9 mouse cellular contexts compared by ENCODE assay signal in the genomic region with DNA sequence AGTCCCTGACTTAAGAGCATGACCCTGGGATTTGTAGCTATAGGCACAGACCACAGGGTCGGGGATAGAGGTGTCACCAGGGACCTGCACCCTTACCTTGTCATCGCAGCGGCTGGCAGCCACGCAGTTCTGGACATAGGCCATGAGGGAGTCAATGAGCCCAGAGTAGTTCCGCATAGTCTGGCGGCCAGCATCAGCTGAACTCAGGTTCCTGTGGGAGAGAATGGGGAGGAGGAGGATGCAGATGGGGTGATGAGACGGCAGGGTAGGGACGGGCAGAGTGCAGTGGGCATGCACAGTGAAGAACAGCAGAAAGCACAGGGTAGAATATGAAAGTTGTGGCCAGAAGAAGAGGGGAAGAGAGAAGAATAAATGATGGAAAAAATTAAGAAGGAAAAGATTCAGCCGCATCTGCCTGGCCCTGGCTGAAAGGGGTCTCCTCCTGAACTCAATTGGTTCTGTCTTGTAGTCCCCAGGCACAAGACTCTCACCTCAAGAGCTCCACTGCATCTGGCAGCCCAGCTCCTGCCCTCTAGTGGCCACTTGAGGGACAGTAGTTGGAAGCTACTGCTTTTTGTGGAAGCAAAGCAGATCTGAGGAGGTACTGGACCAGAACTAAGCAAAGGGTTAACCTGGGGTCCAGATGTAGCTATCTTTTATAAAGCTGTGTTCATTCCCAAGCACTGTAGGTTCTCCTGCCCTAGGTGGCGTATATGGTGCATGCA. TPM values are rescaled to one million over a fixed set of nuclear protein-coding genes. Genes with fewer than 3 reads are reported as not detected.
DNase-seq lines count a peak whose midpoint lies in the region; ATAC-seq and TF ChIP-seq lines count a peak whose summit lies in the region.
"Had no signal": no experiment of that assay in that cellular context is flagged by ENCODE, and none has a peak within 500 bp of the region (broad histone marks: within the 10 kb centered on the region; RNA-seq: fewer than 3 reads in every experiment).

No protein-coding gene starts in this region.

- DNase-seq in ovary, postnatal 14 days (ENCODE audit: low spot score): peak; percentile 36
- DNase-seq in ovary, postnatal 10 days (ENCODE audit: low spot score): no peak
- peak; percentile 30 to 46 for DNase-seq in lung, adult 18-20 months
- DNase-seq in right cerebral cortex, postnatal 10 days (ENCODE audit: low spot score in 2 of 2): peak; percentile 61 to 75

- WGBS in kidney, embryonic 15.5 days: 76% methylated on average over 10 of the region's 10 CpGs

- no peaks in the 10 kb centered on the region for H3K36me3 ChIP-seq in kidney, embryonic 15.5 days
- H3K36me3 ChIP-seq: neural tube, embryonic 13.5 days had no signal

- H3K9me3 ChIP-seq in kidney, embryonic 15.5 days (replicated peaks): no peaks in the 10 kb centered on the region
- H3K9me3 ChIP-seq: neural tube, embryonic 13.5 days had no signal

- H3K27me3 ChIP-seq in kidney, embryonic 15.5 days: no peaks in the 10 kb centered on the region
- H3K27me3 ChIP-seq: neural tube, embryonic 13.5 days had no signal

- no peak overlapping the region for H3K9ac ChIP-seq in kidney, embryonic 15.5 days
- H3K9ac ChIP-seq: neural tube, embryonic 13.5 days had no signal

- ATAC-seq in erythroblast, adult 5-6 weeks (replicated peaks; ENCODE audit: low FRiP score, poor library complexity, severe bottlenecking): peak; percentile 88
- 0 out of 2 replicates have a peak, but pooled peaks have one; percentile 15 for ATAC-seq in kidney, embryonic 15.5 days (replicated peaks; ENCODE audit: low FRiP score)
- no peak for ATAC-seq in inflammation-experienced regulatory T-cells, adult 6 months

- H3K4me1 ChIP-seq in bone marrow macrophage, adult 2 months (ENCODE audit: control insufficient read depth, insufficient read depth, low read length): no peaks in the 10 kb centered on the region
- no peaks in the 10 kb centered on the region for H3K4me1 ChIP-seq in kidney, embryonic 15.5 days
- H3K4me1 ChIP-seq: neural tube, embryonic 13.5 days had no signal

- H3K27ac ChIP-seq in bone marrow macrophage, adult 2 months (ENCODE audit: insufficient read depth, low read depth, low read length): no peak overlapping the region
- H3K27ac ChIP-seq in kidney, embryonic 15.5 days: no peak overlapping the region
- H3K27ac ChIP-seq: neural tube, embryonic 13.5 days had no signal

- TF ChIP-seq CTCF in bone marrow macrophage, adult 2 months (IDR thresholded peaks at IDR 0.05; ENCODE audit: low read depth, low read length): peak; percentile 72

- H3K4me3 ChIP-seq in bone marrow macrophage, adult 2 months (ENCODE audit: insufficient read depth, low read length): no peak overlapping the region
- H3K4me3 ChIP-seq in kidney, embryonic 15.5 days (replicated peaks): no peak overlapping the region
- H3K4me3 ChIP-seq: neural tube, embryonic 13.5 days had no signal

- no peak overlapping the region for H3K4me2 ChIP-seq in kidney, embryonic 15.5 days
- H3K4me2 ChIP-seq: neural tube, embryonic 13.5 days had no signal

- no peak for TF ChIP-seq POLR2A in bone marrow macrophage, adult 2 months (IDR thresholded peaks at IDR 0.05; ENCODE audit: borderline replicate concordance, low read depth, low read length)

RNA-seq across cellular contexts. Expression of a gene that starts 36.5 kb away (rescaled TPM):
- not detected in 2 replicates for polyA plus RNA-seq in bone marrow macrophage, adult 2 months (2012; ENCODE audit: insufficient read depth, insufficient read length, missing spikeins)
- total RNA-seq in erythroblast, adult 5-6 weeks (2015; ENCODE audit: low replicate concordance): not detected in 2 replicates
- not detected in 2 replicates for total RNA-seq in erythroblast, adult 5-6 weeks (2017; ENCODE audit: low replicate concordance)
- 0.35 and 0.57 TPM in 2 replicates for polyA plus RNA-seq in kidney, embryonic 15.5 days (2015; fragmentation: Nextera tagmentation; extraction: Ambion mirVana)
- polyA plus RNA-seq in inflammation-experienced regulatory T-cells, adult 6 months (2017; shearing (Covaris generic)): not detected

RNA-seq across cellular contexts. Expression of a gene that starts 46.4 kb away (rescaled TPM):
- not detected in 2 replicates for polyA plus RNA-seq in bone marrow macrophage, adult 2 months (2012; ENCODE audit: insufficient read depth, insufficient read length, missing spikeins)
- total RNA-seq in erythroblast, adult 5-6 weeks (2015; ENCODE audit: low replicate concordance): not detected in 2 replicates
- total RNA-seq in erythroblast, adult 5-6 weeks (2017; ENCODE audit: low replicate concordance): not detected in 2 replicates
- polyA plus RNA-seq in kidney, embryonic 15.5 days (2015; fragmentation: Nextera tagmentation; extraction: Ambion mirVana): 22.2 and 39.9 TPM in 2 replicates
- polyA plus RNA-seq in inflammation-experienced regulatory T-cells, adult 6 months (2017; shearing (Covaris generic)): under 1 TPM in 1 of 3 experiments, not detected in 2; 0.24 TPM

Comparison
In these comparisons a context has a peak if more than half of its experiments do, and no peak if none do; other contexts are left out.
1. RNA of a gene that starts 46.4 kb away (polyA plus RNA-seq): 22.2 to 39.9 TPM in kidney, embryonic 15.5 days; 0.24 TPM in inflammation-experienced regulatory T-cells, adult 6 months and not detected in bone marrow macrophage, adult 2 months; every median in the first group is over 10 times any median in the second.